Mouse (Mus musculus) bone marrow, adult 2 months (tissue): Measurements from ENCODE around the gene Trp53i13. TPM values are rescaled to one million over a fixed set of nuclear protein-coding genes. Genes with fewer than 3 reads are reported as not detected.

Experiments used
- H3K27ac ChIP-seq: fragments of 200-500 bp; 2 replicates; pipeline ENCODE4 v1.5.1; 2012; ENCODE audit warnings: low read depth, mild to moderate bottlenecking, control low read depth, inconsistent platforms, low read length; ENCODE audit not compliant: control insufficient read depth, poor library complexity, insufficient read depth
- H3K4me1 ChIP-seq: fragments of 200-500 bp; 2 replicates; pipeline ENCODE4 v1.6.1; 2011; ENCODE audit warnings: low read length; ENCODE audit not compliant: control insufficient read depth, insufficient read depth
- H3K4me3 ChIP-seq: fragments of 200-500 bp; replicated peaks from 2 replicates; pipeline ENCODE3; 2011; ENCODE audit warnings: mild to moderate bottlenecking, low read depth, low read length, control low read depth; ENCODE audit not compliant: control insufficient read depth
- CTCF ChIP-seq: fragments of 200-500 bp; IDR thresholded peaks from 2 replicates; pipeline ENCODE4 v1.5.1; 2011; ENCODE audit warnings: low read length, control low read depth; ENCODE audit not compliant: control insufficient read depth, insufficient read depth
- POLR2A ChIP-seq: fragments of 200-500 bp; IDR thresholded peaks from 2 replicates; pipeline ENCODE4 v1.6.1; 2011; ENCODE audit warnings: low read depth, mild to moderate bottlenecking, control low read depth, low read length, borderline replicate concordance; ENCODE audit not compliant: control insufficient read depth
- WGBS: fragments of 180-500 bp; shearing (Covaris S2); methylation state at CpG from one replicate; pipeline ENCODE4 v1.1.7; 2018; 5-methylcytosine and 5-hydroxymethylcytosine counted together
- polyA plus RNA-seq: library from polyadenylated mRNA; stranded (reverse); fragments of >200 nt; gene quantifications from 2 replicates; pipeline ENCODE4 v1.2.4, GENCODE M21; 2011; ENCODE audit warnings: low replicate concordance; ENCODE audit not compliant: missing spikeins, insufficient read depth, insufficient read length

Gene Trp53i13
- polyA plus RNA-seq, 1 experiment, result 4.0 TPM

DNA sequence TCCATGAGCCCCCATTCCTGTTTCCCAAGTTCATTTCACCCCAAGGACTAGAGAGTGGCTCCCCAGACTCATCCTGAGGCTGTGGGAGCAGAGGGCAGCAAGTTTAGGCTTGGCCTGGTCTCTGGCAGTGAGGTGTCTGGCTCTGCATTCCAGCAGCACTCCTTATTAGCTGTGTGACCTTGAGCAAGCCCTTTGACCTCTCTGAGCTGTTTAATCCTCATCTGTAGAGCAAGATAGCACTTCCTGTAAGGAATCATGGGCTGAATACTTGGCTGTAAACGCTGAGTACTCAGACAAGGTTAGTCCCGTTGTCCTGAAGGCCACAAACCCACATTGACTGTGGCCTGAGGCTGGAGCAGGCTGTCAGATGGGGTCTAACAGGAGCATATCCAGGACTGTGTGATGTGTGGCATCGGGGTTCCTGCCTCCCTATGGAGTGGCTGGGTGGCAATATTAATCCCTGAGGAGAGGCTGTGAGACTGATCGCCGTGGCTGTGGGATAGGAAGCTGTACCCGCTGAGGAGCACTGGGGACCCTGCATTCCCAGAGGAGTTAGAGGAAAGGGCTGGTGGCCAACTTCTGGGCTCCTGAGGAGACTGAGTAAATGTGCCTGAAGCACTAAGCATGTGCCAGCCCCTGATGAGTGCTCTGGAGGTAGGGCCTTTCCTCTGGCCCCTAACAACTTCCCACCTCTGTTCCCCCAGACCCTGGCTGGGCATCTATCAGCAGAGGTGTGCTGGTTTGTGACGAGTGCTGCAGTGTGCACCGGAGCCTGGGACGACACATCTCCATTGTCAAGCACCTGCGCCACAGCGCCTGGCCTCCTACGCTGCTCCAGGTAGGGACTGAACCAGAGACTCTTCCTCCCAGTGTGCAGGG is 17.3 kb downstream of the Trp53i13 start:
- no peak overlapping the region; the same call in 1 of the 2 replicates for H3K27ac ChIP-seq
- peaks cover 2% of the 10 kb centered on the region for H3K4me1 ChIP-seq
- TF ChIP-seq CTCF (no peak), POLR2A (no peak)
- WGBS, result 85% methylated on average over 12 of the region's 12 CpGs
- no peak overlapping the region for H3K4me3 ChIP-seq

DNA sequence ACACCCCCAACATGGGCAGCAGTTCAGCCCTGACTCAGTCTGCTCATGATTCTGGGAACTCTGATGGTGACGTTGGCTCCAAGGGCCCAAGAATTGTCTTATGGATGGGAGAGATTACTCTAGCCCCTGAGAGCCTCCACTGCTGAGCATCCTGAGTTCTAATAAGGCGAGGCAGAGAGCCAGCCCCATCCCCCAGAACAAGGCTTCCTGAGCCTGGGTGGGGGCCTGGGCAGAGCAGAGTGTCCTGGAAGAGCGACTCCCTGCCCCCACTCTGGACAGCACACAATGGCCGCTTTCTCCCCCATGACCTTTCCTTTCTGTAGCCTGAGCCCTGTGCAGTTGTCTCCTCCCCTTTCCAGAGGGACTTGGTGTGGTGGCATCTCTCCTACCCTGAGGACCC is 17.9 kb downstream of the Trp53i13 start:
- Histone ChIP-seq H3K4me1 (peaks cover 2% of the 10 kb centered on the region), H3K4me3 (no peak overlapping the region), H3K27ac (no peak overlapping the region; the same call in 1 of the 2 replicates)
- TF ChIP-seq CTCF (no peak), POLR2A (no peak)
- WGBS, result 79% methylated on average over 4 of the region's 4 CpGs

DNA sequence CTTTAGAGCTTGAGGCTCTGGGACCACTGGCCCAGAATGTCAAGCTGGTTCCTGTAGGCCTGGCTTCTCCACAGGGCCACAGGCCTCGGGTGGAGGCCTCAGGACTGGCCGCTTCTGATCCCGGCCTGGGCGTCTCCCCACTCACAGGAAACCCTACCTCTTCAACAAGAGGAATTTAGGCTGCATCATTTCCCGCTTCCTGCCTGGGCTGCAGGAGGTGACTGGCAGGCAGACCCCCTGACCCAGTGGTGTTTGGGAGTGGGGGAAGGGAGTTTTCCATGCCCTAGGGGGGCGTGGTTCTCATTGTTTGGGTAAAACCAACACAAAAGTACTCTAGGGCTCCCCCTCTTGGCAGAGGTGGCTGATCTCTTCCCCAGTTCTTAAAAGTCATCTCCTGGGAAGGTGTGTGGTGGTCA is 18.4 kb downstream of the Trp53i13 start:
- no peak overlapping the region for H3K4me3 ChIP-seq
- H3K4me1 ChIP-seq, result peaks cover 3% of the 10 kb centered on the region
- TF ChIP-seq CTCF (peak; percentile 16; the same call in 1 of the 2 replicates), POLR2A (no peak)
- 45% methylated on average over 6 of the region's 6 CpGs for WGBS
- H3K27ac ChIP-seq, result no peak overlapping the region

DNA sequence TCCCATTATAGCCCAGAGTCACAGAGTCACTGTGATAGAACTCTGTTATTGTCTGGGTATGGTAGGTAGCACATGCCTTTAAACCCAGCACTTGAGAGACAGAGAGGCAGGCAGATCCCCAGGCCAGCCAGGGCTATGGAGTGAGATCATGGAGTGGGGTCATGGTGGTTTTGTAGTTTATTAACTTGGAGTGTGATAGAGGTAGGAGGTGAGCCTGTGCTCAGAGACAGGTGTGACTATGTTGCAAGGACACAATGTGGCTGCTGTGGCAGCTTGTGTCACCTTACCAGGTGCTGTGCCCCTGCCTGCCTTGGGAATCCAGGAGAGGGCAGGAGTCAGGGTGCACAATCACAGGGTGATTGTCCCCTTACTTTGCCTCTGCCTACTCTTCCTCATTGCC is 20.3 kb downstream of the Trp53i13 start:
- peaks cover 5% of the 10 kb centered on the region for H3K4me1 ChIP-seq
- H3K4me3 ChIP-seq, result no peak overlapping the region
- TF ChIP-seq CTCF (no peak), POLR2A (no peak)
- no peak overlapping the region for H3K27ac ChIP-seq

DNA sequence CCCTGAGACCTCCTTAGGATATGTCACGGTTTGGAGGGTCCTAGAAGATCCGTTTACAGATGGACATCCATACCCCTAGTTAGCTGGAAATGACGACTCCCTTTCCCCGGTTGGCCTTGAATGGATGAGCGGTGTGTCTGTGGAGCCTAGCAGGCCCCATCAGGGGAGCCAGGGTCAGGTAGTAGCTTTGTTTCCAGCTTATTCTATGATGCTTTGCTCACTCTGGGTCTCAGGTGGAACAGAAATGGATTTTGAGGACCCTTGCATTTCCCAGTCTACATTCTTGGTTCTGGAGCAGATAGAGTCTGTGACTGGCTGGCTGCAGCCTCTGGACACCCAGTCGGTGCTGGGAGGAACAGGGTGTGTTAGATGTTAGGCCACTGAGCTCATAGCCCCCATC is 21.0 kb downstream of the Trp53i13 start:
- TF ChIP-seq CTCF (no peak), POLR2A (no peak)
- H3K4me1 ChIP-seq, result peaks cover 5% of the 10 kb centered on the region
- WGBS, result 79% methylated on average over 6 of the region's 6 CpGs
- H3K27ac ChIP-seq, result no peak overlapping the region
- no peak overlapping the region for H3K4me3 ChIP-seq

DNA sequence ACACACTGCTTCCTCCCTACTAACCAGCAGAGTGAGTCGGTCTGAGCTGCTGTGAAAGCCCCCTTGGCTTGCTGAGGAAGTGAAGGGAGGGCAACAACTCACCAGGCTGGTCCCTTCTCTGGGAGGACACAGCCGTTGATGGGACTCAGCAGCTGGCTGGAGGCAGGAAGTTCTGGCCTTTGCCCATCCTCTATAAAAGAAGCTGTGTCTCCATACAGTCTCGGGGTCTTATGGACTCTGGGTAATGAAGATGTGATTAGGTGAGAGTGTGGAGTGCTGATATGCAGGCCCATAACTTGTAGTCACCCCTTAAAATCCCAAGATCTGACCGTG is 21.5 kb downstream of the Trp53i13 start:
- TF ChIP-seq POLR2A (no peak), CTCF (no peak)
- WGBS, result 17% methylated on average over 4 of the region's 4 CpGs
- H3K27ac ChIP-seq, result no peak overlapping the region
- H3K4me3 ChIP-seq, result peak overlapping the region; percentile 81
- H3K4me1 ChIP-seq, result peaks cover 5% of the 10 kb centered on the region

DNA sequence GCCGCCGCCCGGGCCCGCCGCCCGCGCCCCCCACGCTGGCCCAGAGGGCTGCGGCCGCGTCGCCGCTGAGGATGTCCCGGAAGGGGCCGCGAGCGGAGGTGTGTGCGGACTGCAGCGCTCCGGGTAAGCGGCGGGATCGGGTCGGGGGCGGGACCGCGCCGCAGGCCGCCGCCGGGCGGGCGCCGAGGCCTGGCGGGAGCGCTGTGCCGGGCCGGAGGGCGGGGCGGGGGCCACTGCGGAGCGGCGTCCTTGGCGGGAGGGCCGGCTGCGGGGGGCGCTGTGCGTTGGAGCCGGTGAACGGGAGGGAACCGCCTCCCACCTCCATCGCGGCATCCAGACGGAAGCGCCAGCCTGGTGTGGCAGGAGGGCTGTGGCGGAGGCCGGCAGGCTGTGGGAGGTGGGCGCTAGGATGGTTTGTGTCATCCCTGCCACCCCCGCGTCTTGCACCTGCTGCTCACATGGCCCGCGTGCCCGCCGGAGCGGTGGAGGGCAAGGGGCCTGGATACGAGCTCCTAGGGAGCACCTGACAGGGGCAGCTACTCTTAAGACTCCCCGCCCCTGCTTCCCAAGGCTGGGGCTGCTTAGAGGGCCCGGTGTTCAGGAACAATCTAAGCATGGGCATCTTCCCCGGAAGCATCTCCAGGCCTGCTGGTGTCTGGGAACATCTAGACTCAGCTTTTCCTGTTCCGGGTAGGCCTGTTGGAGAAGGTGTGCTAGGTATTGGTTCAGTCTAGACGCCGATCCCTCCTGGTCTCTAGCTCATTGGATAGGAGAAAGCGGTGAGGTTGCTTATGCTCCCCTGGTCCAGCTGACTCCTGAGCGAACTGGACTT is 22.1 kb downstream of the Trp53i13 start, which contains the start of gene Git1:
Gene Git1 (plus strand): TSS at position 51 of the 832 bp plus-strand sequence.
- Histone ChIP-seq H3K27ac (peak within 1 kb of the TSS; percentile 65), H3K4me1 (peaks cover 5% of the 10 kb centered on the region; the same call in 1 of the 2 replicates), H3K4me3 (peak within 1 kb of the TSS; percentile 84)
- WGBS, result 2% methylated on average over 73 of the region's 74 CpGs
- TF ChIP-seq CTCF, result no peak
- TF ChIP-seq POLR2A, result peak; percentile 42; the same call in 1 of the 2 replicates

DNA sequence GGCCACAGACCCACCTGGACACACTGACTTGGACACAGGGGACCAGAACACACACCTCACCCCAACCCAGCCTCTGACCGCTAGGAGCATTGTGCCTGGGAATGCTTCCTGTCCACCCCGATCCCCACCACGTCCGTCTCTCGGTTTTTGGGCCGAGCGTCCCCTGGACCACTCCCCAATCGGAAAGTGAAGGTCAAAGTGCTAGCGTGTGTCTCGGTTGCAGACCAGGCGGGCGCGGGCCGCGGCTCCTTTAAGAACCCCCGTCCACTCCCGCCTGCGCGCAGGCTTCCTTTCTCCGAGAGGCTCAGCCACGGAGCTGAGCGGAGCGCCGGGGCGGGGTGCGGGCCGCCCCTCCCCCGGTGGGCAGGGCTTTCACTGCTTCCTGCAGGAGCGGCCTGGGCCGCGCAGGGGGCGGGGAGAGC is 22.9 kb downstream of the Trp53i13 start:
- H3K27ac ChIP-seq, result peak overlapping the region; percentile 65
- WGBS, result under 1% methylated on average over 32 of the region's 32 CpGs
- peak; percentile 69; the same call in 1 of the 2 replicates for TF ChIP-seq POLR2A
- TF ChIP-seq CTCF, result 0 out of 2 replicates have a peak, but pooled peaks have one; percentile 20
- H3K4me3 ChIP-seq, result peak overlapping the region; percentile 84
- peaks cover 5% of the 10 kb centered on the region; the same call in 1 of the 2 replicates for H3K4me1 ChIP-seq
